Mouse (Mus musculus) midbrain, postnatal 0 days (tissue): ENCODE measurements at regions not wholly inside any gene's neighbourhood (a gene's known extent, or its start where the extent isn't known, plus 50 kb on each side); places are given as distances from the start of the nearest gene placed in this dataset.

ENCODE experiments used
- ATAC-seq: fragments of 200-750 bp; cut with Nextera tagmentation; 2 replicates; pipeline ENCODE4 v1.8.0; 2017; ENCODE audit warnings: moderate number of reproducible peaks, mild to moderate bottlenecking, moderate TSS enrichment, moderate library complexity; ENCODE audit not compliant: low FRiP score
- DNase-seq: peaks from one replicate; pipeline ENCODE4 v3.0.0-alpha.2; 2015; ENCODE audit warnings: low spot score
- H3K27ac ChIP-seq: fragments of 300-500 bp; sonication (generic); 2 replicates; pipeline ENCODE4 v1.5.1; 2014; ENCODE audit warnings: low read depth, mild to moderate bottlenecking, low read length, mixed read lengths
- H3K27me3 ChIP-seq: fragments of 300-500 bp; sonication (generic); 2 replicates; pipeline ENCODE4 v1.6.1; 2014; ENCODE audit warnings: low read length, control low read depth, mixed read lengths; ENCODE audit not compliant: insufficient read depth
- H3K36me3 ChIP-seq: fragments of 300-500 bp; sonication (generic); 2 replicates; pipeline ENCODE4 v1.6.1; 2014; ENCODE audit warnings: low read length, control low read depth, mixed read lengths; ENCODE audit not compliant: insufficient read depth
- H3K4me1 ChIP-seq: fragments of 300-500 bp; sonication (generic); 2 replicates; pipeline ENCODE4 v1.6.1; 2014; ENCODE audit warnings: mild to moderate bottlenecking, control low read depth, antibody characterized with exemption, low read length, mixed read lengths; ENCODE audit not compliant: insufficient read depth
- H3K4me2 ChIP-seq: fragments of 300-500 bp; sonication (generic); 2 replicates; pipeline ENCODE4 v1.6.1; 2014; ENCODE audit warnings: low read depth, mild to moderate bottlenecking, low read length, mixed read lengths; ENCODE audit not compliant: poor library complexity, severe bottlenecking
- H3K4me3 ChIP-seq: fragments of 300-500 bp; sonication (generic); 2 replicates; pipeline ENCODE4 v1.5.1; 2014; ENCODE audit warnings: low read depth, mild to moderate bottlenecking, low read length, moderate library complexity
- H3K9ac ChIP-seq: fragments of 300-500 bp; sonication (generic); replicated peaks from 2 replicates; pipeline ENCODE4 v1.6.1; 2014; ENCODE audit warnings: mild to moderate bottlenecking, low read length, moderate library complexity, mixed read lengths; ENCODE audit not compliant: poor library complexity, severe bottlenecking
- H3K9me3 ChIP-seq: fragments of 300-500 bp; sonication (generic); 2 replicates; pipeline ENCODE4 v1.6.1; 2016; ENCODE audit warnings: low read length, control low read depth
- CTCF ChIP-seq: IDR thresholded peaks from 2 replicates; pipeline ENCODE4 v1.5.1; 2016; ENCODE audit warnings: antibody characterized with exemption, mild to moderate bottlenecking
- WGBS: fragments of 180-500 bp; shearing (Covaris S2); extraction: QIAGEN DNeasy Blood & Tissue Kit; methylation state at CpG from one replicate; pipeline ENCODE4 v1.1.7; 2014; 5-methylcytosine and 5-hydroxymethylcytosine counted together

DNA sequence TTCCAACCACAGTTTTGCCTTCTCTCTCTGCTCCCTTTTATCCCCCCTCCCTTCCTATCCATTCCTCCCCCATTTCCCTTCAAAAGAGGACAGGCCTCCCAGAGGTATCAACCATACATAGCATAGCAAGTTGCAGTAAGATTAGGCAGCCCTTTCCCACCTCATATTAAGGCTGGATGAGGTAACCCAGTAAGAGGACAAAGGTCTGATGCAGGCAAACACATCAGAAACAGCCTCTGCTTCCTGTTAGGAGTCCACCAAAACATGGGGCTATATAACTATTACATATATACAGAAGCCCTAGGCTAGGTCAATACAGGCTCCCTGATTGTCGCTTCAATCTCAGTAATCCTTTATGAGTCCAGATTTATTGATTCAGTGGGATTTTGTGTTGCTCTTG is 421.6 kb downstream of the Dmrt2 start:
- no peak for ATAC-seq
- TF ChIP-seq CTCF: no peak

DNA sequence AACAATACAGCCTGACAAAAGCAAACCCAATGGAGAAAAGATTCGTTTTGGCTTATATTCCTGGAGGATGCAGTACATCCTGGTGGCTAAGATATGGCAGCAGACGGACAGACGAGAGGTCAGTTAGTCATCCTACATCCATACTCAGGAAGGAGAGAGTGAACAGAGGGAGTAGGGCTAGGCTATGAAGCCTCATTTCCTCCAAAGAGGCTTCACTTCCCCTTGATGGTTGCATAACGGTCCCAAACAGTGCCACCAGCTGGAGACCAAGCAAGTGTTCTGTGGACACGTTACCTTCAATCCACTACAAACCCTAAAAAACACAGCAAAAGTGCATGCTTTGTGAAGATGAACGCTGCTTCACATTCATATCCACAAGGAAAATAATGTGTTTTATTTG is 442.1 kb downstream of the Dmrt2 start:
- Histone ChIP-seq H3K9me3 (no peaks in the 10 kb centered on the region), H3K27ac (no peak overlapping the region), H3K27me3 (no peaks in the 10 kb centered on the region), H3K4me2 (no peak overlapping the region), H3K4me3 (no peak overlapping the region), H3K9ac (no peak overlapping the region), H3K4me1 (no peaks in the 10 kb centered on the region), H3K36me3 (no peaks in the 10 kb centered on the region)
- no peak for DNase-seq
- no peak for TF ChIP-seq CTCF
- 87% methylated on average over 6 of the region's 6 CpGs for WGBS
- no peak for ATAC-seq

More for the DNA sequence above, 421.6 kb downstream of the Dmrt2 start:
- Histone ChIP-seq H3K4me2 (no peak overlapping the region), H3K9ac (no peak overlapping the region), H3K36me3 (no peaks in the 10 kb centered on the region), H3K27me3 (no peaks in the 10 kb centered on the region), H3K27ac (no peak overlapping the region), H3K4me3 (no peak overlapping the region), H3K9me3 (no peaks in the 10 kb centered on the region), H3K4me1 (no peaks in the 10 kb centered on the region)
- DNase-seq: no peak
- 89% methylated on average over 1 of the region's 1 CpGs for WGBS

DNA sequence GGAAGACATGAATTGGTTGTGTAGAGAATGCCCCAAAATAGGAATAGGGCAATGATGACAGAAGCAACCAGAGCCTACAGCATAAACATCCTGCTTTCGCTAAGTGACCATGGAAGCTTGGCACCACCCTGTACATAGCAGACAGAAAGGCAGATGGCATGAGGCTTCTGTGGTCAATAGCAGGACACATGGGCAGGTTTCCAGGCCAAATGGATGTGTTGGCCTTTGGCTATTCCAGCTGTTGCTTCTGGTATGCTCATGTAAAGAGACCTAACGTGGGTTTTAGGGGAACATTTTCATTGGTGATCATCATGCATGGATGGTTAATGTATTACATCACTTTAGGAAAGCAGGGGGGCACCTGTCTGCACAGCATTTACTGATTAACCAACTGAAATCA is 456.2 kb downstream of the Dmrt2 start:
- WGBS: 81% methylated on average over 2 of the region's 2 CpGs
- no peaks in the 10 kb centered on the region for H3K36me3 ChIP-seq
- DNase-seq (peak; percentile 19), ATAC-seq (no peak)
- no peaks in the 10 kb centered on the region for H3K27me3 ChIP-seq
- H3K9ac ChIP-seq: no peak overlapping the region
- no peak overlapping the region for H3K4me3 ChIP-seq
- H3K27ac ChIP-seq: no peak overlapping the region
- TF ChIP-seq CTCF: no peak
- H3K4me2 ChIP-seq: no peak overlapping the region
- H3K4me1 ChIP-seq: no peaks in the 10 kb centered on the region
- H3K9me3 ChIP-seq: no peaks in the 10 kb centered on the region

DNA sequence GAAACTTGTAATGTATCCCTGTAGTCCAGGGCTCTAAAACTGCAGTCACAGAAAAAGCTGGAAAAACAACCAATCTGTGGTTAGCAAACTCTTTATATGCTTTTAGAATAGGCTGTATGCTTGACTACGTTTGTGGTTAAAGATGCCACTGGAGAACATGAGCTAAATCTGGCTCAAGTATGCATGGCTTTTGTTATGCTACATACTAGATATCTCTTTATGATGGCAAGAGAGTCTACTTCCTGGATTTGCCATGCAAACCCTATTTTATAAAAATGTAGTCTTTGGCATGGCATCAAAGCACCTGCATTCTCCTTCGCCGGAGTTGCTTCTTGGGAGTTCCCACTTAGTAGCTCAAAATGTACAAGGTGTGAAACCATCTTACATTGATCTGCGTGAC is 462.2 kb downstream of the Dmrt2 start:
- Histone ChIP-seq H3K9ac (no peak overlapping the region), H3K4me2 (no peak overlapping the region), H3K9me3 (no peaks in the 10 kb centered on the region), H3K36me3 (no peaks in the 10 kb centered on the region), H3K27ac (no peak overlapping the region), H3K4me1 (no peaks in the 10 kb centered on the region), H3K4me3 (no peak overlapping the region), H3K27me3 (no peaks in the 10 kb centered on the region)
- WGBS: 77% methylated on average over 4 of the region's 4 CpGs
- DNase-seq (no peak), ATAC-seq (no peak)
- TF ChIP-seq CTCF: no peak

DNA sequence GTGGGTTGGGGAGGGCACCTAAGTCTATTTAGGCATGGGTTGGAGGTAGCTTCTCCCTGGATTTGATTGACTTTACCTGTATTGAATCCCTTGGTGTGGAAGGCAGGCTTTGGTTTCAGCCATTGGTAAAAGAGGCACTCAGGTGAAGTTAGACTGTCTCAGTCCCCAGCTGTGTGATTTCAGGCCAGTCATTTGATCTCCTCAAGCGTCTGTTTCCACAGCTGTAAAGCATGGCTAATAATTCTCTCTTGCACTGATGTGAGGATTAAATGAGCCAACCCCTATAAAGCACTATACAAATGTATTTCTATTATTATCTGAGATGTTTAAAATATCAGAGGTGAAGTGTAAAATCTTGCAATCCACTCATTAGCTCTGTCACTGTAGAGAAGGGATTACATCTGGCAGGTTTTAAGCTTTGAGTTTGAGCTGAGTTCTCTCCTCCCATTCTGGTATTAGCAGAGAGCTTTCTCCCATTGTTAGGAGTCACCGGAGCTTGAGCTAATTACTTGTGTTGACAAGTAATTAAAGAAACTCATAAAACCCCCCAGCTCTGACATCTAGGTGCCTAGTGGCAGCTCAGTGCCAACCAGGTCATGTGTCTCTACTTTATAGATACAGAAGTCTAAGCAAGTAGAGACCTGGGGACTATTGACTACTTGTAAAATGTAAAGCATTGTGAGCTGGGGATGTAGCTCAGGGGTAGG is 463.3 kb downstream of the Dmrt2 start:
- TF ChIP-seq CTCF: no peak
- DNase-seq: no peak
- no peaks in the 10 kb centered on the region for H3K4me1 ChIP-seq

DNA sequence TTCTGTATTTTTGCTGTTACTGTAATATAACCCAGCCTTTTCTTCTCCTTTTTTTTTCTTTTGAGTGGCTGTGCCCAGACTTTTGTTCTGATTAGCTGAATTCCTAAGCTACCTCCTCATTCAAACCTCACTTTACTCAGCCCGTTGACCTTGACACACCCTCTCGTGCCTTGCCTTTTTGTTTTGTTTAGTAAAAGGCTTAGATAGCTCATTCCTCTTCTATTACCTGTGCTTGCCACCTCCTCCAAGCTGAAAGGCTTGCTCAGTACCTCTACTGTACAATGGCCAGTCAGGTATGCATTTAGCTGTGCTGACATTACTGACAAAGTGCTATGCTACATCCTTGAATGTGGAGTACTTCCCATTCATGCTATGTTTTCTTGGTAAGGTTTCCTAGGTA is 464.2 kb upstream of the Smarca2 start:
- WGBS: 77% methylated on average over 2 of the region's 2 CpGs

More for the DNA sequence above, 463.3 kb downstream of the Dmrt2 start:
- H3K9ac ChIP-seq: no peak overlapping the region
- WGBS: 13% methylated on average over 2 of the region's 2 CpGs
- H3K36me3 ChIP-seq: no peaks in the 10 kb centered on the region
- no peaks in the 10 kb centered on the region for H3K9me3 ChIP-seq
- H3K27ac ChIP-seq: no peak overlapping the region
- H3K27me3 ChIP-seq: no peaks in the 10 kb centered on the region
- no peak for ATAC-seq
- no peak overlapping the region for H3K4me2 ChIP-seq
- no peak overlapping the region for H3K4me3 ChIP-seq

More for the DNA sequence above, 464.2 kb upstream of the Smarca2 start:
- Histone ChIP-seq H3K36me3 (no peaks in the 10 kb centered on the region), H3K27me3 (no peaks in the 10 kb centered on the region), H3K27ac (no peak overlapping the region), H3K9ac (no peak overlapping the region), H3K4me1 (no peaks in the 10 kb centered on the region), H3K9me3 (no peaks in the 10 kb centered on the region), H3K4me3 (no peak overlapping the region), H3K4me2 (no peak overlapping the region)
- ATAC-seq (no peak), DNase-seq (no peak)
- TF ChIP-seq CTCF: no peak
